Mouse (Mus musculus): ENCODE measurements at regions not wholly inside any gene's neighbourhood (a gene's known extent, or its start where the extent isn't known, plus 50 kb on each side); places are given as distances from the start of the nearest gene placed in this dataset.

DNA sequence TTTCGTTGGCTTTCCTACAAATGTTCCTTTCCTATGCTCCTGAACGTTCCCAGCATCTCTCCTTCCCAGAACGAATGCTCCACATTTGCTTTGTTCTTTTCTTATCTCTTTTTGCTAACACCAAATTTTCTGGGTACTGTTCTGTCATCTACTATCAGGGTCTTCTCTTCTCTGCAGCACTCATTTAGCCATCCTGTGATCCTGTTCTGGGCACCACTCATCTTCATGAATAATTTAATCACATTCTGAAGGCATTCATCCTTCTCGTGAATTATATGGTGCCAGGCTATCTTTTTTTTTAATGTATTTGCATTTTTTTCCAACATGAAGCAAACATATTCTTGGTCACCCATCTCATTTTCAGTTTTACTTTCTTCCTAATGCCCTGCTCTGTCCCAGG is 87.3 kb upstream of the Zc3h12c start:
- Histone ChIP-seq H3K4me3 (replicated peaks; ENCODE audit: low read length) (no peak overlapping the region), H3K9me3 (ENCODE audit: control insufficient read depth, low read length) (no peaks in the 10 kb centered on the region), H3K4me2 (replicated peaks; ENCODE audit: low read depth, low read length, severe bottlenecking) (no peak overlapping the region), H3K9ac (ENCODE audit: low read depth, low read length, severe bottlenecking) (no peak overlapping the region), H3K4me1 (ENCODE audit: control insufficient read depth, insufficient read depth, low read length) (no peaks in the 10 kb centered on the region), H3K36me3 (ENCODE audit: control insufficient read depth, insufficient read depth, low read length) (no peaks in the 10 kb centered on the region), H3K27ac (replicated peaks; ENCODE audit: low read depth, low read length) (no peak overlapping the region), H3K27me3 (ENCODE audit: control insufficient read depth, insufficient read depth, low read length) (no peaks in the 10 kb centered on the region)
- 73% methylated on average over 4 of the region's 4 CpGs for WGBS
- TF ChIP-seq POLR2A (IDR thresholded peaks at IDR 0.05; ENCODE audit: borderline replicate concordance, extremely low read depth, insufficient read depth, insufficient read length): no peak
- ATAC-seq (ENCODE audit: low FRiP score, low read depth) (no peak), DNase-seq (ENCODE audit: low spot score) (no peak)

GRCm38 (mm10) chr9:52254475-52254874 is 86.1 kb upstream of the Zc3h12c start:
- Histone ChIP-seq H3K4me1 (ENCODE audit: control insufficient read depth, insufficient read depth, low read length) (no peaks in the 10 kb centered on the region), H3K9me3 (ENCODE audit: control insufficient read depth, low read length) (no peaks in the 10 kb centered on the region), H3K27me3 (ENCODE audit: control insufficient read depth, insufficient read depth, low read length) (no peaks in the 10 kb centered on the region), H3K9ac (ENCODE audit: low read depth, low read length, severe bottlenecking) (no peak overlapping the region), H3K36me3 (ENCODE audit: control insufficient read depth, insufficient read depth, low read length) (no peaks in the 10 kb centered on the region), H3K4me2 (replicated peaks; ENCODE audit: low read depth, low read length, severe bottlenecking) (no peak overlapping the region), H3K4me3 (replicated peaks; ENCODE audit: low read length) (no peak overlapping the region), H3K27ac (replicated peaks; ENCODE audit: low read depth, low read length) (no peak overlapping the region)
- TF ChIP-seq POLR2A (IDR thresholded peaks at IDR 0.05; ENCODE audit: borderline replicate concordance, extremely low read depth, insufficient read depth, insufficient read length): no peak
- WGBS: 83% methylated on average over 6 of the region's 6 CpGs
- no peak for DNase-seq (ENCODE audit: low spot score)
- ATAC-seq (ENCODE audit: low FRiP score, low read depth): no peak

DNA sequence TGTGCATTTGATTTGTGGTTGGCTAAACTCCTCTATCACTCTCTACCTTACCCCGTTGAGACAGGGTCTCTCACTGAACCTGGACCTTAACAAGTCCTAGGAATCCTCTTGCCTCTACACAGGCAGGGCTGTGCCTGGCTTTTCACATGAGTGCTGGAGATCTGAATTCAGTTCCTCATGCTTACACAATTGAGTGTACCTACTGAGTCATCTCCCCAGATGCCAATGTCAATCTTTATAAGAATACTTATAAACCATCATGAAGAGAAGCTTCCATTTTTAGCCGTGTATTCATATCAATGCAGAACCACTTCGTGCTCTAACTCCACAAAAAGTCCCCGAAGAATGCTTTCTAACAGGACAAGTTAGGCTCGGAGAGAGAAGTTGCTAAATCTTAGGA is 83.1 kb upstream of the Zc3h12c start:
- DNase-seq (ENCODE audit: low spot score) (no peak), ATAC-seq (ENCODE audit: low FRiP score, low read depth) (no peak)
- H3K27ac ChIP-seq (replicated peaks; ENCODE audit: low read depth, low read length): no peak overlapping the region
- no peaks in the 10 kb centered on the region for H3K4me1 ChIP-seq (ENCODE audit: control insufficient read depth, insufficient read depth, low read length)
- no peak for TF ChIP-seq POLR2A (IDR thresholded peaks at IDR 0.05; ENCODE audit: borderline replicate concordance, extremely low read depth, insufficient read depth, insufficient read length)
- no peaks in the 10 kb centered on the region for H3K27me3 ChIP-seq (ENCODE audit: control insufficient read depth, insufficient read depth, low read length)
- no peak overlapping the region for H3K9ac ChIP-seq (ENCODE audit: low read depth, low read length, severe bottlenecking)
- 86% methylated on average over 5 of the region's 5 CpGs for WGBS
- H3K4me2 ChIP-seq (replicated peaks; ENCODE audit: low read depth, low read length, severe bottlenecking): no peak overlapping the region
- H3K4me3 ChIP-seq (replicated peaks; ENCODE audit: low read length): no peak overlapping the region
- H3K9me3 ChIP-seq (ENCODE audit: control insufficient read depth, low read length): no peaks in the 10 kb centered on the region
- no peaks in the 10 kb centered on the region for H3K36me3 ChIP-seq (ENCODE audit: control insufficient read depth, insufficient read depth, low read length)

- no peaks in the 10 kb centered on the region for H3K4me1 ChIP-seq (ENCODE audit: control insufficient read depth, insufficient read depth, low read length)
- H3K9me3 ChIP-seq (ENCODE audit: control insufficient read depth, low read length): no peaks in the 10 kb centered on the region
- no peak overlapping the region for H3K27ac ChIP-seq (replicated peaks; ENCODE audit: low read depth, low read length)
- TF ChIP-seq POLR2A (IDR thresholded peaks at IDR 0.05; ENCODE audit: borderline replicate concordance, extremely low read depth, insufficient read depth, insufficient read length): no peak
- 85% methylated on average over 1 of the region's 1 CpGs for WGBS
- H3K4me3 ChIP-seq (replicated peaks; ENCODE audit: low read length): no peak overlapping the region
- H3K36me3 ChIP-seq (ENCODE audit: control insufficient read depth, insufficient read depth, low read length): no peaks in the 10 kb centered on the region
- H3K9ac ChIP-seq (ENCODE audit: low read depth, low read length, severe bottlenecking): no peak overlapping the region
- H3K4me2 ChIP-seq (replicated peaks; ENCODE audit: low read depth, low read length, severe bottlenecking): no peak overlapping the region
- no peaks in the 10 kb centered on the region for H3K27me3 ChIP-seq (ENCODE audit: control insufficient read depth, insufficient read depth, low read length)
- ATAC-seq (ENCODE audit: low FRiP score, low read depth) (no peak), DNase-seq (ENCODE audit: low spot score) (no peak)
Observed at GRCm38 (mm10) chr9:52246712-52247111, 78.3 kb upstream of the Zc3h12c start.

- Histone ChIP-seq H3K4me1 (ENCODE audit: control insufficient read depth, insufficient read depth, low read length) (no peaks in the 10 kb centered on the region), H3K9ac (ENCODE audit: low read depth, low read length, severe bottlenecking) (no peak overlapping the region), H3K4me3 (replicated peaks; ENCODE audit: low read length) (no peak overlapping the region), H3K36me3 (ENCODE audit: control insufficient read depth, insufficient read depth, low read length) (no peaks in the 10 kb centered on the region), H3K4me2 (replicated peaks; ENCODE audit: low read depth, low read length, severe bottlenecking) (no peak overlapping the region), H3K9me3 (ENCODE audit: control insufficient read depth, low read length) (no peaks in the 10 kb centered on the region), H3K27me3 (ENCODE audit: control insufficient read depth, insufficient read depth, low read length) (no peaks in the 10 kb centered on the region), H3K27ac (replicated peaks; ENCODE audit: low read depth, low read length) (no peak overlapping the region)
- DNase-seq (ENCODE audit: low spot score) (no peak), ATAC-seq (ENCODE audit: low FRiP score, low read depth) (no peak)
- 77% methylated on average over 12 of the region's 12 CpGs for WGBS
- no peak for TF ChIP-seq POLR2A (IDR thresholded peaks at IDR 0.05; ENCODE audit: borderline replicate concordance, extremely low read depth, insufficient read depth, insufficient read length)
Observed at GRCm38 (mm10) chr9:52244081-52244480, 75.7 kb upstream of the Zc3h12c start.

DNA sequence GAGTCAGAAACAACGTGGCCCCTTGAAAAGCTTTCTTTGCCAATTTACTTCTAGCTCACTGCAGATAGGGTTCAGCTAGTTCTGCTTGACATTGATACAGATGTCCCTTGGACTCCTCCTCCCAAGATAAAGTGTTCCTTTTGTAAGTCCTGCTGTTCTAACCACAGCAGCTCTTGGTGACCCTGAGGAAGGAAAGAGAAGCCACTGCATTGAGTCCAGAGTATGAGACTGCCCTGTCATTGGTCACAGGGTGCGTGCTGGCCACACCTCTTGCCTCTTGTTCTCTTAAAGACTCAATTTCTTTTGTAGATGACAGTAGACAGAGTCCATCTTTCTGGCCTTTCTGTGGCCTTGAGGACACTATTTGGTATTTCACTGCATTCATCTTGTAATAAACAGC is 74.7 kb upstream of the Zc3h12c start:
- Histone ChIP-seq H3K9me3 (ENCODE audit: control insufficient read depth, low read length) (no peaks in the 10 kb centered on the region), H3K27me3 (ENCODE audit: control insufficient read depth, insufficient read depth, low read length) (no peaks in the 10 kb centered on the region), H3K4me1 (ENCODE audit: control insufficient read depth, insufficient read depth, low read length) (no peaks in the 10 kb centered on the region), H3K36me3 (ENCODE audit: control insufficient read depth, insufficient read depth, low read length) (no peaks in the 10 kb centered on the region), H3K9ac (ENCODE audit: low read depth, low read length, severe bottlenecking) (no peak overlapping the region), H3K27ac (replicated peaks; ENCODE audit: low read depth, low read length) (no peak overlapping the region), H3K4me3 (replicated peaks; ENCODE audit: low read length) (no peak overlapping the region), H3K4me2 (replicated peaks; ENCODE audit: low read depth, low read length, severe bottlenecking) (no peak overlapping the region)
- 90% methylated on average over 2 of the region's 2 CpGs for WGBS
- TF ChIP-seq POLR2A (IDR thresholded peaks at IDR 0.05; ENCODE audit: borderline replicate concordance, extremely low read depth, insufficient read depth, insufficient read length): no peak
- no peak for DNase-seq (ENCODE audit: low spot score)
- no peak for ATAC-seq (ENCODE audit: low FRiP score, low read depth)

Data from limb, embryonic 14.5 days (tissue).